Mouse (Mus musculus) thymus, postnatal 4 days (tissue): Measurements from ENCODE around the gene Baz2b.
A peak's percentile ranks its signal among the peaks of the same experiment; 100 is the strongest.
"Not testable (repeated sequence)": the region's sequence is repeated elsewhere in the genome, so short reads cannot be mapped to it uniquely, and the experiment has no call there.

Source experiments
- DNase-seq: peaks from one replicate; pipeline ENCODE4 v3.0.0; 2021

Baz2b gene

GRCm38 (mm10) chr2:60086197-60086903 is 123.3 kb downstream of the Baz2b start:
- DNase-seq: no peak

- no peak for DNase-seq
Measured at GRCm38 (mm10) chr2:60084823-60085222, 124.8 kb downstream of the Baz2b start.

GRCm38 (mm10) chr2:60082984-60083636 is 126.5 kb downstream of the Baz2b start:
- no peak for DNase-seq

GRCm38 (mm10) chr2:60082225-60082624 is 127.4 kb downstream of the Baz2b start:
- DNase-seq: no peak

GRCm38 (mm10) chr2:60080831-60081230 is 128.8 kb downstream of the Baz2b start:
- no peak for DNase-seq

GRCm38 (mm10) chr2:60077631-60078030 is 132.0 kb downstream of the Baz2b start:
- no peak for DNase-seq

GRCm38 (mm10) chr2:60076800-60077199 is 132.8 kb downstream of the Baz2b start:
- no peak for DNase-seq

GRCm38 (mm10) chr2:60076025-60076424 is 133.6 kb downstream of the Baz2b start:
- DNase-seq: no peak

- not testable (repeated sequence) for DNase-seq
Measured at GRCm38 (mm10) chr2:60073798-60074197, 135.8 kb downstream of the Baz2b start.

GRCm38 (mm10) chr2:60071813-60072212 is 137.8 kb downstream of the Baz2b start:
- peak; percentile 34 for DNase-seq

- no peak for DNase-seq
Measured at GRCm38 (mm10) chr2:60070938-60071337, 138.7 kb downstream of the Baz2b start.

GRCm38 (mm10) chr2:60068468-60068867 is 141.2 kb downstream of the Baz2b start:
- DNase-seq: no peak

- DNase-seq: no peak
Measured at GRCm38 (mm10) chr2:60065415-60065814, 144.2 kb downstream of the Baz2b start.

GRCm38 (mm10) chr2:60060185-60060775 is 149.4 kb downstream of the Baz2b start:
- no peak for DNase-seq

GRCm38 (mm10) chr2:60059300-60059699 is 150.3 kb downstream of the Baz2b start:
- DNase-seq: no peak

GRCm38 (mm10) chr2:60056043-60056442 is 153.6 kb downstream of the Baz2b start:
- DNase-seq: no peak

- no peak for DNase-seq
Measured at GRCm38 (mm10) chr2:60054808-60055535, 154.7 kb downstream of the Baz2b start.

GRCm38 (mm10) chr2:60053222-60054010 is 156.2 kb downstream of the Baz2b start:
- DNase-seq: no peak

- no peak for DNase-seq
Measured at GRCm38 (mm10) chr2:60050667-60051460, 158.8 kb downstream of the Baz2b start.

- DNase-seq: no peak
Measured at GRCm38 (mm10) chr2:60049889-60050288, 159.8 kb downstream of the Baz2b start.

GRCm38 (mm10) chr2:60049351-60049750 is 160.3 kb downstream of the Baz2b start:
- no peak for DNase-seq

GRCm38 (mm10) chr2:60045995-60046394 is 163.6 kb downstream of the Baz2b start:
- no peak for DNase-seq
